Mouse (Mus musculus) lung, embryonic 14.5 days (tissue): ENCODE data around the gene Troap. TPM values are rescaled to one million over a fixed set of nuclear protein-coding genes. Genes with fewer than 3 reads are reported as not detected.
A peak's percentile ranks its signal among the peaks of the same experiment; 100 is the strongest.

Source experiments
- ATAC-seq: fragments of 200-750 bp; cut with Nextera tagmentation; 2 replicates; pipeline ENCODE4 v1.8.0; 2017; ENCODE audit warnings: mild to moderate bottlenecking, moderate TSS enrichment, moderate library complexity; ENCODE audit not compliant: insufficient read depth
- DNase-seq: peaks from one replicate; pipeline ENCODE4 v3.0.0-alpha.2; 2015
- H3K27ac ChIP-seq: fragments of 300-500 bp; sonication (generic); 2 replicates; pipeline ENCODE4 v1.5.1; 2014; ENCODE audit warnings: low read depth, mild to moderate bottlenecking, moderate library complexity
- H3K27me3 ChIP-seq: fragments of 300-500 bp; sonication (generic); 2 replicates; pipeline ENCODE4 v1.6.1; 2014; ENCODE audit warnings: low read length, control low read depth; ENCODE audit not compliant: insufficient read depth
- H3K36me3 ChIP-seq: fragments of 300-500 bp; sonication (generic); 2 replicates; pipeline ENCODE4 v1.6.1; 2014; ENCODE audit warnings: control low read depth; ENCODE audit not compliant: insufficient read depth
- H3K4me1 ChIP-seq: fragments of 300-500 bp; sonication (generic); 2 replicates; pipeline ENCODE4 v1.6.1; 2014; ENCODE audit warnings: antibody characterized with exemption, control low read depth; ENCODE audit not compliant: insufficient read depth
- H3K4me2 ChIP-seq: fragments of 300-500 bp; sonication (generic); 2 replicates; pipeline ENCODE4 v1.6.1; 2014; ENCODE audit warnings: mild to moderate bottlenecking
- H3K4me3 ChIP-seq: fragments of 300-500 bp; sonication (generic); 2 replicates; pipeline ENCODE4 v1.5.1; 2014; ENCODE audit warnings: low read depth, low read length
- H3K9ac ChIP-seq: fragments of 300-500 bp; sonication (generic); 2 replicates; pipeline ENCODE4 v1.6.1; 2014
- H3K9me3 ChIP-seq: fragments of 300-500 bp; sonication (generic); 2 replicates; pipeline ENCODE4 v1.6.1; 2016; ENCODE audit warnings: low read depth, low read length, control low read depth
- CTCF ChIP-seq: IDR thresholded peaks from 2 replicates; pipeline ENCODE4 v1.5.1; 2016; ENCODE audit warnings: antibody characterized with exemption, low read depth
- WGBS: fragments of 180-500 bp; shearing (Covaris S2); extraction: QIAGEN DNeasy Blood & Tissue Kit; methylation state at CpG from one replicate; pipeline ENCODE4 v1.1.7; 2014; 5-methylcytosine and 5-hydroxymethylcytosine counted together
- polyA plus RNA-seq: library from polyadenylated mRNA; unstranded; fragments of >200 nt; fragmentation: Nextera tagmentation; extraction: Ambion mirVana; gene quantifications from 2 replicates; pipeline ENCODE4 v1.2.1, GENCODE M21; 2014

Gene Troap
- polyA plus RNA-seq, 1 experiment from 2014 or later: 35.1 TPM

- Histone ChIP-seq H3K4me3 (no peak overlapping the region), H3K36me3 (no peaks in the 10 kb centered on the region), H3K27me3 (no peaks in the 10 kb centered on the region), H3K9me3 (no peaks in the 10 kb centered on the region), H3K4me2 (no peak overlapping the region), H3K4me1 (no peaks in the 10 kb centered on the region; the same call in 1 of the 2 replicates), H3K27ac (no peak overlapping the region), H3K9ac (no peak overlapping the region)
- no peak for TF ChIP-seq CTCF
- no peak for ATAC-seq
- 74% methylated on average over 7 of the region's 7 CpGs for WGBS
- DNase-seq: no peak
These were observed 40.7 kb downstream of the Troap start for GRCm38 (mm10) chr15:99115065-99115423.

GRCm38 (mm10) chr15:99116539-99116938 is 42.2 kb downstream of the Troap start:
- WGBS: 41% methylated on average over 11 of the region's 11 CpGs

DNA sequence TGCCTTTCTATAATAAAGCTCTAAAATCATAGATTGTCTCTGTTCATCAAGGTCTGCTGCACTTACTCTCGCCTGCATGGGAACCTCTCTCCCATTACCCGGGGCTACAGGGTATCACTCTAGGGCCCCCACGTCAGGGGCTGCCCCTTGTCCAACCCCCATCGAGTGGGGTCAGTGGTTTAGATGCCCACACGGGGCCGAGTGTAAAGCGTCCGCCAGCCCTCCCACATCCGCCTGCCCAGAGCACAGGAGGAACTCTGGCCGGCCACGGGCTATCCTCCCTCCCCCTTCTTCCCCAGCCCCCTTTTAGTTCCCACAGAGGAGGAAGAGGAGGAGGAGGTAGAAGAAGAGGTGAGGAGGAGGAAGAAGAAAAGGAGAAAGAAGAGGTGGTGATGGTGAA is 46.4 kb downstream of the Troap start:
- no peaks in the 10 kb centered on the region for H3K9me3 ChIP-seq
- ATAC-seq (no peak), DNase-seq (no peak)
- no peak overlapping the region for H3K27ac ChIP-seq
- no peak overlapping the region for H3K9ac ChIP-seq
- no peak overlapping the region for H3K4me2 ChIP-seq
- H3K27me3 ChIP-seq: no peaks in the 10 kb centered on the region
- H3K36me3 ChIP-seq: no peaks in the 10 kb centered on the region
- no peak for TF ChIP-seq CTCF
- 9% methylated on average over 11 of the region's 11 CpGs for WGBS
- no peaks in the 10 kb centered on the region for H3K4me1 ChIP-seq
- H3K4me3 ChIP-seq: no peak overlapping the region

More at GRCm38 (mm10) chr15:99116539-99116938, 42.2 kb downstream of the Troap start:
- H3K9ac ChIP-seq: no peak overlapping the region
- no peaks in the 10 kb centered on the region for H3K9me3 ChIP-seq
- no peak for TF ChIP-seq CTCF
- ATAC-seq (no peak), DNase-seq (no peak)
- no peaks in the 10 kb centered on the region for H3K36me3 ChIP-seq
- no peaks in the 10 kb centered on the region; the same call in 1 of the 2 replicates for H3K4me1 ChIP-seq
- H3K27ac ChIP-seq: no peak overlapping the region
- no peak overlapping the region for H3K4me2 ChIP-seq
- H3K4me3 ChIP-seq: no peak overlapping the region
- no peaks in the 10 kb centered on the region for H3K27me3 ChIP-seq

DNA sequence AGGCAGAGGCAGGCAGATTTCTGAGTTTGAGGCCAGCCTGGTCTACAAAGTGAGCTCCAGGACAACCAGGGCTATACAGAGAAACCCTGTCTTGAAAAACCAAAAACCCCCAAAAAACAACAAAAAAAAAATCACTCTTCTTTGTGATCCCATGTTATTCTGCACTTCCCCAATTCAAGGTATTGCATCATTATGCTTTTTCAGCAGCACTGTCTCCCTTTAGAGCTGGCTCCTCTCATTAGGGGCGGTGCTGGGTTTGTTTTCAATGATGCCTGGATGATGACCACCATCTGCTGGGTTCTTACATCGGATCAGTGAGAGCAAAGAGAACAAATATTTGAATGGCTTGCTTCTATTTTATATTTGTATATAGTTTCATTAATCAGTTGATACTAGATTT is 48.3 kb downstream of the Troap start:
- H3K4me1 ChIP-seq: no peaks in the 10 kb centered on the region
- no peak overlapping the region for H3K4me3 ChIP-seq
- H3K4me2 ChIP-seq: no peak overlapping the region
- TF ChIP-seq CTCF: no peak
- H3K9me3 ChIP-seq: no peaks in the 10 kb centered on the region
- WGBS: 66% methylated on average over 2 of the region's 2 CpGs
- DNase-seq (peak; percentile 22), ATAC-seq (no peak)
- no peak overlapping the region for H3K9ac ChIP-seq
- H3K36me3 ChIP-seq: no peaks in the 10 kb centered on the region
- H3K27ac ChIP-seq: no peak overlapping the region
- no peaks in the 10 kb centered on the region for H3K27me3 ChIP-seq

DNA sequence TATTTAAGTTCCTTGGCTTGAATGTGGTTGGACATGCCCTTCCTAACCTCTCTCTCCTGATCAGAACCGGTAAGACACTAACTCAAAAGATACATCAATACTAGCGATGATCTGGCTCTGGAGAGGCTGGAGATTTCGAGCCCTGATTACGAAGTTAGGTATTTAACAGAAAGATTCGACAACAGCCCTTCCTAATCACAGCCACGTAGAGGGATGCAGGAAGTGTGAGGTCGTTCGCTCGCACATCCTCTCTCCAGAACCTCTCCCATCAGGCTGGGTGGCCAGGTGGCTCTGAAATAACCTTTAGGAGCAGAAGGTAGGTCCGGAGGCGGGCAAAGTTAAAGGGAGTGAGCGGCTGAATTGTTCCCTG is 51.3 kb downstream of the Troap start, which contains the start of gene Spats2:
TSS of gene Spats2 (plus strand) at position 206 of the 370 bp plus-strand sequence.
- under 1% methylated on average over 12 of the region's 12 CpGs for WGBS
- no peak for ATAC-seq
- peaks cover 3% of the 10 kb centered on the region; the same call in 1 of the 2 replicates for H3K4me1 ChIP-seq

GRCm38 (mm10) chr15:99126081-99126815 is 51.9 kb downstream of the Troap start:
- WGBS: under 1% methylated on average over 112 of the region's 115 CpGs
- Histone ChIP-seq H3K9me3 (no peaks in the 10 kb centered on the region), H3K36me3 (no peaks in the 10 kb centered on the region), H3K27me3 (no peaks in the 10 kb centered on the region), H3K4me3 (peak overlapping the region; percentile 78), H3K4me1 (peaks cover 3% of the 10 kb centered on the region; the same call in 1 of the 2 replicates), H3K27ac (peak overlapping the region; percentile 94), H3K4me2 (peak overlapping the region; percentile 80), H3K9ac (peak overlapping the region; percentile 92)
- TF ChIP-seq CTCF: no peak
- ATAC-seq (peak; percentile 91), DNase-seq (peak; percentile 97)

More for the DNA sequence above, 51.3 kb downstream of the Troap start, which contains the start of gene Spats2:
- no peak for DNase-seq
- Histone ChIP-seq H3K36me3 (no peaks in the 10 kb centered on the region), H3K4me2 (peak within 1 kb of the TSS; percentile 80), H3K9me3 (no peaks in the 10 kb centered on the region), H3K27ac (peak within 1 kb of the TSS; percentile 94), H3K9ac (peak within 1 kb of the TSS; percentile 92), H3K27me3 (no peaks in the 10 kb centered on the region), H3K4me3 (peak within 1 kb of the TSS; percentile 78)
- no peak for TF ChIP-seq CTCF

DNA sequence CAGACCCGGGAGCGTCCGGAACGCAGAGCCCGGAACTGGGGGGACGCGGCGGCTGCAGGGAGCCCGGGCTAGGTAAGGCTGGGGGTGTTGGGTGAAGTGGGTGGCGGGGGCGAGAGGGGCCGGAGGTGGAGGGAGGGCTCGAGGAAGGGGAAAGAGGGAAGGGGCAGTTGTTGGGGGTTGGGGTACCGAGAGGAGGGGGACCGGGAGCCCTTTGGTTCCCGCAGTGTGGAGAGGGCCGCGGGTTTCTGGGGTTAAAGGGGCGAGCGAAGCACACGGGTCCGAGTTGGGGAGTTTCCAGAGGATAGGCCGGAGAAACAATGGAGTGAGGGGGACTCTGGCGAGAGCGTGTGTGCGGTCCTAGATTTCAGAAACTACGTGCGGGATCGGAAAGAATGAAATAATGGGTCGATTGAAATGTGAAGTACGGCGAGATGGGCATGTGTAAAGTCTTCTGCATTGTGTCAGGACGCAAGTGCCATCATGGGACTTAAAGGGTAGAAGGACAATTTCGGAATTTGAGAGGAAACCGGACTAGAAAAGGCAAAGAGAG is 52.5 kb downstream of the Troap start:
- under 1% methylated on average over 35 of the region's 35 CpGs for WGBS
- peaks cover 3% of the 10 kb centered on the region; the same call in 1 of the 2 replicates for H3K4me1 ChIP-seq
- DNase-seq (peak; percentile 59), ATAC-seq (peak; percentile 19; the same call in 1 of the 2 replicates)
- H3K36me3 ChIP-seq: no peaks in the 10 kb centered on the region; the same call in 1 of the 2 replicates
- peak overlapping the region; percentile 78 for H3K4me3 ChIP-seq
- H3K27me3 ChIP-seq: no peaks in the 10 kb centered on the region
- H3K9me3 ChIP-seq: no peaks in the 10 kb centered on the region
- peak overlapping the region; percentile 92 for H3K9ac ChIP-seq
- peak overlapping the region; percentile 94 for H3K27ac ChIP-seq
- peak overlapping the region; percentile 80 for H3K4me2 ChIP-seq
- TF ChIP-seq CTCF: no peak
